Mouse (Mus musculus) thymus, postnatal 0 days (tissue): Measurements from ENCODE around the gene Rock2. TPM values are rescaled to one million over a fixed set of nuclear protein-coding genes. Genes with fewer than 3 reads are reported as not detected.
A peak's percentile ranks its signal among the peaks of the same experiment; 100 is the strongest.
"Not testable (repeated sequence)": the region's sequence is repeated elsewhere in the genome, so short reads cannot be mapped to it uniquely, and the experiment has no call there.

Experiments
- DNase-seq: peaks from one replicate; pipeline ENCODE4 v3.0.0-alpha.2; 2015; ENCODE audit warnings: low spot score
- polyA plus RNA-seq: library from polyadenylated mRNA; unstranded; fragments of >200 nt; fragmentation: Nextera tagmentation; extraction: Ambion mirVana; gene quantifications from 2 replicates; pipeline ENCODE4 v1.2.1, GENCODE M21; 2015

Gene Rock2
- polyA plus RNA-seq, 1 experiment from 2014 or later, result 11.9 TPM

DNA sequence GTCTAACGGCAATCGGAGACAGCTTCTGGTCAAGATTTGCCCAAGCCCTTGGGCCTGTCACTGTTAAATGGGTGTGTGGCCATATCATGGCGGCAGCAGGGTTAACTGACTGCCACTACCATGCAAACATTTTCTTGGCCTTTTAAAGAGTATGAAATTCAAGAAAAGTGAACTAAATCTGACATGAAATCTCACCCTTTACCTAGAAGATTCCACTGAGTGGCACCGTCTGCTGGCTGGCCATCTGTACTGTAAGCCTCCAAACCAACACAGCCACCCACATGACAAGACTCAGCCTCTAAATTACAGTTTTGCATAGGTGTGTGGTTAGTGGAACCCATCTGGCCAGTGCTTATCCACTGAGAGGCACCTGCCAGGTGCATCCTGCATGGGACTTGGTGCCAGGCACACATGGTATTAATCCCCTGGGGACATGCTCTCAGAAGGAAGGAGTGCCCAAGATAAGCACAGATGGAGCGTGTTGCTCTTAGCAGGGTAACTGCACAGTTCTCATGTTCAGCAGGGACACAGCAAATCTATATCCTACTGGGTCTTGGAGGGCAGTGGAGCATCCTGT is 102.3 kb downstream of the Rock2 start:
- peak; percentile 48 for DNase-seq

DNA sequence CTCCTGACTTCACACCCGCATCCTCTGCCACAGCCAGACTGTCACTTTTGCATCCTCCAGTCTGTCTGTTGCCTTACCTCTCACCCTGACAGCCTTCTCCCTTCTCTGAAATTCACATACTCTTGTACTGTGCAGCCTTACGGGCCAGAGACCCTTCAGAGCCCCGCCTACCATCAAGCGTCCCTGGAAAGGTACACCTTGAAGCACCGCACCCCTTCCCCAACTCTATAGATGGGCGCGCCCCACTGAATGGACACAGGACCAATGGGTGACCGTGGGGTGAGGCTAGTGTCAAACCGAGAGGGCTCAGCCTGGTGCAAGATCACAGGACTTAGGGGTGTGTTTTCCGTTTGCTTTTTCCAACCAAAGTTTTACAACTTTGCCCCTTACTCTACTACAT is 104.5 kb downstream of the Rock2 start:
- no peak for DNase-seq

DNA sequence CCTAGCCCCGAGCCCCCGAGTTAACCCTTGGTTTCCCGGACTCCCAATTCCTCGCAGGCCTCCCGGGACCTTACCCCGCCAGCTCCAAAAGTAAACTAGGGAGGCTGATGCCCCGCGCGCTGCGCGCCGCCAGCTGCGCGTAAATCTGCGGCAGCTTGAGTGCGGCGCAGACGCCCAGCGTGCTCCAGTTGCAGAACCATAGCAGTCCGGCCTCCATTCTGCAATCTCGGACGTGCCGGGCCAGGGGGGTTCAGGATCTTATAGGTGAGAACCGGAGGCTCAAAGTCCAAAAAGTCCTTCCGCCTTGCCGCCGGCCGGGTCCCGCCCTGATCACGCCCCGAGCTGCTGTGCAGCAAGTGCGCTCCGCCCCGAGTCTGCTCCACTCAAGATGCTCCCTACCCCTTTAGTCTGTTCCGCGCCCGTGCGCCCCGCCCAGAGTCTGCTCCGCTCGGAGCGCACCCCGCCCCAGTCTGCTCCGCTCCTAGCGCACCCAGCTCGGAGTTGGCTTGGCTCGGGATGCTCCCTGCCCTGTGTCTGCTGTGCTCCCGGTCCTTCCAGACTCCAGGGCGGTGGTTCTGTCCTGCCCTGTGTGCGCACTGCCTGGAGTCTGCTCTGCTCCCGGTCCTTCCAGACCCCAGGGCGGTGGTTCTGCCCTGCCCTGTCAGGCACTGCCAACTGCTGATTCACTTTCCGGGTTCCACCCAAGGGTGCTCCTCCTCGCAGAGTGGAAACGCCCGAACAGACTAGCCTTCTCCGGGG is 105.2 kb downstream of the Rock2 start, which contains the start of gene Pqlc3:
Gene Pqlc3 (minus strand): TSS at position 670 of the 759 bp plus-strand sequence.
- DNase-seq, result peak; percentile 86

DNA sequence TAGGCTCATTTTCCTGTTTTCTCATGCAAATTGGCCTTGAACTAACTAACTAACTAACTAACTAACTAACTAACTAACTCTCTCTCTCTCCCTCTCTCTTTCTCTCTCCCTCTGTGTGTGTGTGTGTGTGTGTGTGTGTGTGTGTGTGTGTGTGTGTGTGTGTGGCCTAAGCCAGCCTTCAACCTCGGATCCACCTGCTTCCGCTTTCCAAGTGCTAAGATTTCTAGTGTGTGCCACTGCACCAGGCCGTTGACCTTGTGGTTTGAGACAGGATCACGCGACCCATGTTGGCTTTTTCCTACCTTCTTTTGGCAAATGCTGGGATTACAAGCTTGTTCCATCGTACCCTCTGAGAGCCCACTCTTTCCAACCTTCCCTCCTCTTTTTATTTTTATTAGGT is 105.9 kb downstream of the Rock2 start:
- DNase-seq, result peak; percentile 43

DNA sequence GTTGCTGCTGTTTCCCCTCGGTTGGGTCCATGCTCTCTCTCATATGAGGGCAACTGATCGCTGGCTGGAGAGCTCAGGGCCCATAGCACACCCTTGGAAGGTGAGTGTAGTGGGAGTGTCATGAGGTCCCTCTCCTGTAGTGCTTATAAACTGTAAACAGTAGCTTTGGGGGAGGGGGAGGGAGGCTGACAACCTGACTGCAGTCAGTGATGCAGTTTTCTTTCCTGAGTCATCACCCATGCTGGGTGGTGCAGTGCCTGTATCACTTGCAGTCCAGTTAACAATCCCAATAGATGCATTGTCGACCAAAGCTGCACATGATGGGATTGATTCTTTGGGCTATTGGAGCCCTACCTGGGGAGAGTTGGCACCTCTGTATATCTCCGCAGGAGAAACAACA is 106.5 kb downstream of the Rock2 start:
- DNase-seq, result no peak

DNA sequence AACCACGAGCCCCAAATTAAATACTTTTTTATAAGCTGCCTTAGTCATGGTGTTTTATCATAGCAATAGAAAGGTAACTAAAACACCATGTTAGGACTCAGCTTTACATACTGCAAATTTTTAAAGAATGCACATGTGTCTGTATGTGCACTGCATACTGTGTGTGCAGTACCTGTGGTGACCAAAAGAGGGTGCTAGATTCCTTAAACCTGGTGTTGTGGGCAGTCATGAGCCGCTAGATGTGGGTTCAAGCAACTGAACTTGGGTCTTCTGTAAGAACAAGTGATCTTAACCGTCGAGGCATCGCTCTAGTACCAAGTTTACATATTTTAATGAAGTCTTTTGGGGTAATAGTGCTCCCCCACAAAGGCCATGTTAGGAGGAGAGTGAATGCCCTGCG is 114.8 kb downstream of the Rock2 start:
- no peak for DNase-seq

DNA sequence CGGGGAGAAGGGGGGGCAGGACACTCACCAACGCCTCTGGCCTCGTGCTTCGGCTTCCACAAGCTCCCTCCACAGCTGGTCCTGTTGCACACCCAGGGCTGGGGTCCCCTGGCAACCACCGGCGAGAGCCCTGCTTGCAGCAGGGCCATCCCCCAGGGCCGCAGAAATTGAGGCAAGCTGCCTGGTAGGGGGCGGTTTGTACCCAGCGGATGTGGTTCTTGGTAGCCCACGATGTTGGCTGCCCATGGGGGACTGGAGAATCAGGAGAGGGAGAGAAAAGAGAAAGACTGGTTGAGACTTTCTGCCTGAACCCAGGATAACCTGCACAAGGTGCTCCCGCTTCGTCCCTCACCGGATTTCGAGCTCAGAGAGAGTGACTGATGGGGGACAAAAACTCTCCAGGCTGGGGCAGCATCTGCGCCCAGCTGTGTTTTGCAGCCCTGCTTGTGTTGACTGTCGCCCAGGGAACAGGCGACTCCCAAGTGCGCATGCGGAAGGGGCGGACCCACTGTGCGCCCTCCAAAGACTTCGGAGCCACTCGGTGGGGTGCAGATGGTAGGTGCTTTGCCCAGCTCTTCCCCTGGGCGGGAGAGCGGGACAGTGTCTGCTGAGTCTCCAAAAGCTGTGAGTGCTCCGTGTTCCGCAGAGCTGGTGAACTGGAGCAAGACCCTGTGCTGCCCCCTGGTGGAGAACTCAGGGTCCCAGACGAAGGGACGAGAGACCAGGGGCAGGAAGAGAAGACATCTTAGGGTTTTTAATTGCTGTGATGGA is 116.6 kb downstream of the Rock2 start, which contains the start of gene 2410004P03Rik:
Gene 2410004P03Rik (minus strand): TSS at position 628 of the 771 bp plus-strand sequence.
- DNase-seq, result peak; percentile 85

DNA sequence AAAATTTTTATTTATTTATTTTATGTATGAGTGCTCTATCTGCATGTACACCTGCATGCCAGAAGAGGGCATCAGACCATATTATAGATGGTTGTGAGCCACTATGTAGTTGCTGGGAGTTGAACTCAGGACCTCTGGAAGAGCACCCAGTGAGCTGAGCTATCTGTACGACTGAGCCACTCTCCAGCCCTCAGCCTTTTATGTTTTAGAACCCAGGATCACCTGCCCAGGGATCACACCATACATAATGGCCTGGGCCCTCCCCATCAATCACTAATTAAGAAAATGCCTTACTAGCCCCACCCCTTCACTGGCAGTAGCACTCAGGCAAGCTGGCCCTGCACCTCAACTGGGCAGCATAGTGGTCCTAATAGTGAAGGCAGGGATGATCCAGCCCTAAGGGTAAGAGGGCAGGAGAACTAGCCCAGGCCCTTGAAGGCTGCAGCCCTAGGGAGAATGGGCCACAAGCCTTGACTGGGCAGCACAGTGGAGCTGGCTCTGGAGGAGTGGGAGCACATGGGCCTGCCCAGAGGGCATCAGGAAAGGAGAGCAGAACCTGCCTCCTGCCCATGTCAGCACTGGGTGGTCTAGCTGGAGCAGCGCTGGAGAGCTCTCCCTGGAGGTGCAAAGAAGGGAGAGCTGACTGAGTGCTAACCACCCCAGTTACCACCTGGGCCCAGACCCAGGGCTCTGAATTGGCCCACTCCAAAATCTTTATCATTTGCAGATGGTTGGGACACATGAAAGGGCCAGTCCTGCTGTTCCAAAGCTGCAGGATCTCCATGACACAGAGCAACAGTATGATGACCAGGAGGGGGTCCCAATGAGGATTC is 117.6 kb downstream of the Rock2 start:
- DNase-seq, result no peak

DNA sequence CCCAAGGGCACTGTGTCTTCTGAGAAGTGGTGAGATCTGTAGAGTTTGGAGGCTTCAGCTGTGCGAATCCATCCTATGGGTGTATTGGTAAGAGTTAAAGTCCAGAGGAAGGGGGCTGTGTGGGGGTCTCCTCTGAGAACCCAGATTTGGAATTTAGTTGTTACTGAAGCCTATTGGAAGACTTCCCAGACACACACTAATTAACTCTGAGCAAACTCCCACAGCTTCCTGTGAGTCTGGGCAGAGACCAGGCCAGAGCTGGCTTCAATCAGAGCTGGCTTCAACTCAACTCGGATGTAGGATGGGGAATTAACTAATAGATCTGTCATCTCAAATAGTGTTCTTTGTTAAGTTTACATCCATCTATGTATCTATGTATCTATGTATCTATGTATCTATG is 121.0 kb downstream of the Rock2 start:
- DNase-seq, result no peak

DNA sequence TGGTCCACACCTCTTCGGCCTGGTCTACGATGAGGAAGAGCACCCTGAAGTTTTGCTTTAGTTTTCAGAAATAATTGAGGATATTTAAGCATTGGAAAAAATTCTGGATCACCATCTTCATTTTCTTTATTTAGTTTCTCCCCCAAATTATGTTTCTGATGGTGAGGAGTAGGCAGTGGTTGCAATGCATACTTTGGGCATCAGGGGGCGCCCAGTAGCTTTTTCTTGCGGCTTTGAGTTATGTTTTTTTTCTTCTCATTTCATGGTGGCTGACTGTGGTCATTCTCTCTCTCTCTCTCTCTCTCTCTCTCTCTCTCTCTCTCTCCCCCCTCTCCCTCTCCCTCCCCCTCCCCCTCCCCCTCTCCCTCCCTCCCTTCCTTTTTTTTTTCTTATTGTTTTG is 123.8 kb downstream of the Rock2 start:
- DNase-seq, result peak; percentile 52

DNA sequence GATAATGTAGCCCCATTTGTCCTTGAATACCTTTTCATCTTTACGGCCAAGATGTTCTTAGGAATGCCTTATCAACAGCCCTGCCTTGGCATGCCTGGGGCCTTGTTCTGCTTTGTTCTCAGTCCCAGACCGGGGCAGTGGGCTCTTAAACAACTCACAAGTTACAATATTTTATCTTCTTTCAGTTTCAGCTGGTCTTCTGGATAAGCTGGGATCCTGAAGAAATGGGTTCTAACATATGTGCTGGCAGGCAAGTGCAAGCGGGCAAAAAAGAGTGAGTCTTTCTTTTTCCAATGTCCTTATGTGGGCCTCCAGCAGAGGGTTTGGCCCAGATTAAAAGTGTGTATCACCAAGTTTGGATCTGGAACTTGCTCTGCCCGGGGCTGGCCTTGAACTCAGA is 126.4 kb downstream of the Rock2 start:
- DNase-seq, result not testable (repeated sequence)

DNA sequence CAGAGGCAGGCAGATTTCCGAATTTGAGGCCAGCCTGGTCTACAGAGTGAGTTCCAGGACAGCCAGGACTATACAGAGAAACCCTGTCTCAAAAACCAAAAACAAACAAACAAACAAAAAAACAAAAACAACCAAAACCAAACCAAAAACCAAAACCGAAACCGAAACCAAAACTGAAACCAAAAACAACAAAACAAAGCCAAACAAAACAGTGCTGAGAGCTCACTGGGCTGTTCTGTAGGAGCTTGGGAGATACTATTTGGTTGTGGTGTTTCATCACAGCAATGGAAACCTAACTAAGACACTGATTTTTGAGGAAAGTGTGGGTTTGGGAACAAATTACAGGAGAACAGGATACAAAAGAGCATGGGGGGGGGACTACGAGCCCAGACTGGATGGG is 127.5 kb downstream of the Rock2 start:
- no peak for DNase-seq

DNA sequence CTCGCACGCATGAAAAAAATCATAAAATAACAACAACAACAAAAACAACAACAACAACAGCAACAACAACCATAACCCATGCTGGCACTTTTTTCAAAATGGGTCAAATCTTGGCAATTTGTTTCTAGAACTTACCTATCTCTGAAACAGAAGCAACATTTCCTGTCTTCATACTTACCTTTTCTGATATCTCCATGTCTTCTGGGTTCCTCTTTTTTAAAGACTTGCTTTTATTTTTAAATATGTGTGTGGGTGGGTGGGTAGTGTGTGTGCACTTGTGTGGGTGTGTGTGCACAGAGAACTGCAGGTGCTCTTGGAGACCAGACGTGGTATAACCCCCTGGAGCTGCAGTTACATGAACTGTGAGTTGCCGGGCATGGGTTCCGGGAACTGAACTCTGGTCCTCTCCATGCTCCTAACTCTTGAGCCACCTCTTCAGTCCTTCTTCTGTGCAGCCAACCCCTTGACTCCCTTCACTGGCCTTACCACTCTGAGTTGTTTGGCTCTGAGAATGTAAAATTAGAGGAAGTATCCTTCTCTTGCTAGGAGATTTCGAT is 129.9 kb downstream of the Rock2 start:
- no peak for DNase-seq

DNA sequence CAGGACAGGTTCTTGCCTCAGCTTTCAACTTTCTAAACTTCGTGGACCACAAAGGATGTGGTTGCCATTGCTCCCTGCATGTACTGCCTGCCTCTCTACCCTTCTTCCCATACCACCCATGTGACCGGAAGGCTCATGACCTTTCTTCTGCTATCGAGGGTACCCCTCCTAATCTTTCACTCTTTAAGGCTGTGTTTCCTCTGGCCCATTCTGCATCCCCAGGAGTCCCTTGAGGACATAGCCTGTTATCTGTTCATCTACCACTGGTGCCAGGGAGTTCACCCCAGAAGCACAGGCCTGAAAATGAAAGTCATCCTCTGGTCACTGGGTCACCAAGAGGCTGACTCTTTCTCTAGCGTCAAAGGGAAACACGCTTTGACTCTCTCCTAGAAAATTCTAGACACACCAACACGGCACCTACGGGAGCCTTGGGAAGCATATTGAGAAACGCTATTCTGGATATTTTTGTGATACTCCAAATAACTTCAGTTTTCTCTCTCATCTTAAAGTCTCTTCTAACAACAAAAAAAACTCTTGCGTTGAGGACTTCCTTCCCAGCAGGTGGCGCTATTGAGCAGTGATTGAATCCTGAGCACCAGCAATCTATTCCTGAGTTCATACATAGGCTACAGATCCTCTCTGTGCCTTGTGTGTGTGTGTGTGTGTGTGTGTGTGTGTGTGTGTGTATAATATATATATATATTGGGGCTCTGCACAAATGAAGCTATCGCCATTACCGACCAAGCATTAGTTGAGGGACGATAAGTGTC is 138.2 kb downstream of the Rock2 start:
- peak; percentile 75 for DNase-seq

DNA sequence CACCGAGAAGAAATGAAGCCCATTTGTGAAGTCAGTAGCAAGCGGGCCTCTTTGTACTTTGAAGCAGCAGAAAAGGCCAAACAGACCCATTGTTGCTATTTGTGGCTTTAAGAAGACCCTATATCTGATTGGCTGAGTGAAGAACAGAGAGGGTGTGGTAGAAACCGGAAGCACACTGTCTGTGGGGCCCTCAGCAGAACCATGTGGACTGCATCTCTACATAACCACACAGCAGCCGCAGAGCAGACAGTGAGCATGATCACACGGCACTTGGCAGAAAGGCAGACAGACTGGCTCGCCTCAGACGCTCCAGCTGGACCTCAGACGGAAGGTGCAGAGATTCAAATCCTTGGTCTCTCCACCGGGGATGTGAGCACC is 138.8 kb downstream of the Rock2 start:
- peak; percentile 33 for DNase-seq

DNA sequence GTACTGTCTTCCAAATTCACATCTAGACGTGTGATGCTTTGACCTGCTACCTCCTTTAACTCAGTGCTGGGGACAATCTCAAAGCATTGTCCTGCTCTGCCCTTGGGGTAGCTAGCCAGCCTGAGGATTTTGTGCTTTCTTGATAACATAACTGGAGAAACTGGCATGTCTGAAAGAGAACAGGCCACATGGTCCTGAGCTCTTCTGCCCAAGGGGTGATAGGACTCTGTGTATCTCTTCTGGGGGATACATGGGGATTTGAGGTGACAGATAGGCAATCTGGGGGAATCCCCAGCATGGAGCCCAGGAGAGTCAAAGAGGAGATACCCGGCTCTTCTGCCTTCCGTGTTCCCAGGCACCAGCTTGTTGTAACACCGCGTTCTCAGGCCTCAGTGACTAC is 140.0 kb downstream of the Rock2 start:
- no peak for DNase-seq

DNA sequence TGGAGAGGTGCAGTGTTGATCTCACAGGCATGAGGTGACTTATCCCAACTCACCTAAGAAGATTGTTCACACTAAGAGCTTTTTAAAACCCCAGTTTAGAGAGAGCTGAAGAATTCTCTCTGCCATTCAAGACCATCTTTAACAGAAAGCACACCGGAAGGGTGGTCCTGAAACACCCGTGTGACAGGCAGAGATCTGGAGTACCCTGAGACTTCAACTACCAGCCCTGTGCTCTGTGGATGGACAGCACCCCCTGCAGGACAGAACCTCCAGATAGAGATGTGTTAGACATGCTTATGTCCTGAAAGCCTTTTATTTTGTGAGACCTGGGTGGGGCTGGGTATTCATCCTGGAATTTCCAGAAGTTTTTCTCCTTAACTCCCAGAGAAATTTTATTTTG is 140.4 kb downstream of the Rock2 start:
- peak; percentile 39 for DNase-seq

DNA sequence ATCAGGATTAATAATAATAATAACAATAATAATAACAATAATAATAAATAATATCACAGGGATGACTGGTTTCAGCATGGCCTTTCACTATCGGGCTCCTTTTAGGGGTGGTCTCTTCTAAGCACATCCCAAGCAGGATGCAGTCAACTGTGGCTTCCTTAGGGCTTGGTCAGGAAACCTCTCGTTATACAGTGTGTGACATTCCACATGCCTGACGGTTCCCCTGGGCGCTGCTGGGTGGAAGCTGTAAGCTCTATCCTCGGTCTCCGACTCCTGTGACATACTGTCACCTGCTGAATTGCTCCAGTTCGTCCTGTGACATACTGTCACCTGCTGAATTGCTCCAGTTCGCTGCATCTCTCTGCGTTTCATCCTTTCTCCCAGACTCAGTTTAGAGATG is 141.8 kb downstream of the Rock2 start:
- DNase-seq, result no peak

DNA sequence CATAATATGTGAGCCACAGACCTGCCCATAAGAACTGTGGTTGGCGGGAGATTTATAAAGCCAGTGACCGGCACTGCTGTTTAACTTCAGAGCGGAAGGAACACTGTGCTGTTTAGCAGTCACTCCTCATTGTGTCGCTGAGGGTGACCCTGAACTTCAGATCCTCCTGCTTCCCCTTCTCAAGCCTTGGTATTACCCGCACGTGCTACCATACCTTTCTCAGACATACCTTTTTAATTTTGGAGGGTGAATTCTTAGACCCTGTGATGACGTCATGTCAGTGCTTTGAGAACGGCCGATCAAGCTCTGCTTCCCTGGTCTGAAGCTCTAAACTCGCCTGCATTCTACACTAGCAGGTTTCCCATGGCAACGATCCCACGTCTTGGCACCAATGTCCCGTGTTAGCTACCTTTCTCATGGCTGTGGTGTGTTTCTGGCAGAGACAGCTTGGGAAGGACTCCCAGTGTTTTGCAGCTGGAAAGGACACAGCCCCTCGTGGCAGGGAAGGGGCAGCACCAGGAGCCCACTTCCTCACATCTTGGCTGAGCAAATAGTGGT is 142.4 kb downstream of the Rock2 start:
- DNase-seq, result no peak
